Mouse (Mus musculus) limb, embryonic 14.5 days (tissue): Measurements from ENCODE around the gene Myzap. TPM values are rescaled to one million over a fixed set of nuclear protein-coding genes. Genes with fewer than 3 reads are reported as not detected.

Source experiments
- ATAC-seq: fragments of 200-750 bp; cut with Nextera tagmentation; 2 replicates; pipeline ENCODE4 v1.8.0; 2017; ENCODE audit warnings: low read depth, moderate number of reproducible peaks, moderate TSS enrichment; ENCODE audit not compliant: low FRiP score
- DNase-seq: peaks from one replicate; pipeline ENCODE4 v3.0.0-alpha.2; 2015; ENCODE audit warnings: low spot score
- H3K27ac ChIP-seq: fragments of 300-500 bp; sonication (generic); replicated peaks from 2 replicates; pipeline ENCODE4 v1.5.1; 2014; ENCODE audit warnings: low read depth, mild to moderate bottlenecking, low read length, moderate library complexity, mixed read lengths
- H3K27me3 ChIP-seq: fragments of 300-500 bp; sonication (generic); 2 replicates; pipeline ENCODE4 v1.6.1; 2014; ENCODE audit warnings: low read length, mixed read lengths; ENCODE audit not compliant: control insufficient read depth, insufficient read depth
- H3K36me3 ChIP-seq: fragments of 300-500 bp; sonication (generic); 2 replicates; pipeline ENCODE4 v1.6.1; 2014; ENCODE audit warnings: mild to moderate bottlenecking, low read length, moderate library complexity, mixed read lengths; ENCODE audit not compliant: control insufficient read depth, insufficient read depth
- H3K4me1 ChIP-seq: fragments of 300-500 bp; sonication (generic); 2 replicates; pipeline ENCODE4 v1.6.1; 2014; ENCODE audit warnings: antibody characterized with exemption, low read length, mixed read lengths; ENCODE audit not compliant: control insufficient read depth, insufficient read depth
- H3K4me2 ChIP-seq: fragments of 300-500 bp; sonication (generic); replicated peaks from 2 replicates; pipeline ENCODE4 v1.6.1; 2014; ENCODE audit warnings: low read depth, mild to moderate bottlenecking, low read length, moderate library complexity; ENCODE audit not compliant: severe bottlenecking
- H3K4me3 ChIP-seq: fragments of 300-500 bp; sonication (generic); replicated peaks from 2 replicates; pipeline ENCODE4 v1.5.1; 2014; ENCODE audit warnings: low read length
- H3K9ac ChIP-seq: fragments of 300-500 bp; sonication (generic); 2 replicates; pipeline ENCODE4 v1.6.1; 2014; ENCODE audit warnings: mild to moderate bottlenecking, low read depth, low read length, moderate library complexity; ENCODE audit not compliant: severe bottlenecking
- H3K9me3 ChIP-seq: fragments of 300-500 bp; sonication (generic); 2 replicates; pipeline ENCODE4 v1.6.1; 2016; ENCODE audit warnings: low read length; ENCODE audit not compliant: control insufficient read depth
- POLR2A ChIP-seq: fragments of 200-500 bp; IDR thresholded peaks from 2 replicates; pipeline ENCODE4 v1.8.0; 2012; ENCODE audit warnings: inconsistent platforms, mild to moderate bottlenecking, moderate library complexity, borderline replicate concordance; ENCODE audit not compliant: insufficient read depth, insufficient read length; ENCODE audit errors: extremely low read depth
- WGBS: fragments of 180-500 bp; shearing (Covaris S2); extraction: QIAGEN DNeasy Blood & Tissue Kit; methylation state at CpG from one replicate; pipeline ENCODE4 v1.1.7; 2014; 5-methylcytosine and 5-hydroxymethylcytosine counted together
- polyA plus RNA-seq, 2 experiments: library from polyadenylated mRNA; depleted of rRNA in 1 of 2; stranded (reverse) in 1 of 2; unstranded in 1 of 2; fragments of >200 nt; fragmentation: Nextera tagmentation in 1 of 2; extraction: Ambion mirVana in 1 of 2; gene quantifications; 2 replicates each; pipeline versions ENCODE4 v1.2.1 to v1.2.3; 2012 to 2014

The Myzap gene
- polyA plus RNA-seq, 2 experiments, result 16.1 to 33.1 TPM

DNA sequence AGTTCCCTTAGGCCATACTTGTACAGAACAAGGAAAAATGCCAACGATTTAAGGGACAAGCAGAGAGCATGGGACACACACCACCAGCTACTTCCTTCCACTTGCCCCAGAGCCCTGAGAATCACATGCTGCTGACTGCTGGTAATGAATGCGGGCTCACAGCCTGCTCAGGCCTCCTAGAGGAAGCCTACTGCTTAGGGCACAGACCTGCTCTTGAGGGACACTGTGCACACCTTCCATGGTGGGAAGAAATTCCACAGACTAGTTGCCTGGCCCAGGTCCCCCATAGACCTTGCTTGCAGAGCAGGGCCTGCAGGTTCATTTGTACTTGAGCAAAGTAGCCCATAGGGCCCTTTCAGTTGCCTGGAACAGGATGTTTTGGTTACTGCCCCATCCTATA lies 42.8 kb upstream of the Myzap start:
- no peak for TF ChIP-seq POLR2A
- no peaks in the 10 kb centered on the region for H3K9me3 ChIP-seq
- no peaks in the 10 kb centered on the region for H3K36me3 ChIP-seq
- DNase-seq (no peak), ATAC-seq (no peak)
- H3K4me2 ChIP-seq, result no peak overlapping the region
- no peaks in the 10 kb centered on the region for H3K27me3 ChIP-seq
- no peak overlapping the region for H3K9ac ChIP-seq
- no peak overlapping the region for H3K27ac ChIP-seq
- WGBS, result 67% methylated on average over 2 of the region's 2 CpGs
- no peak overlapping the region for H3K4me3 ChIP-seq
- H3K4me1 ChIP-seq, result no peaks in the 10 kb centered on the region

DNA sequence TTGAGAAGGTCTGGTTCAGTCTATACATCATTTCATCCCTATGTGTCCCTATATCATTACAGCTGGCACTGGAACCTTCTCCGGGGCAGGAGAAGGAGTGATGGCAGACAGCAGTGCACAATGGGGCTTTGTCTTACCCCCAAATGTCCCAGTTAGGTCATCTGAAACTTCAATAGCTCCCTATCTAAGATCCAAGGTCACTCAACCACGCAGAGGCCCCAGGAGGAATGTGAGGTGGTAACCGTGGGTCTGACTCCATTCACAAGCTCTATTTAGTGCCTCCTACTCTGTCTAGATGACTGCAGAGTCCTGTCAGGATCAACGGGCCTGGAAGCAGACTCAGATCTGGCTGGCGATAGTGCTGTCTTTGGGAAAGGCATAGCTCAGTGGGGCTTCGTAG lies 36.8 kb upstream of the Myzap start:
- peaks cover 4% of the 10 kb centered on the region; the same call in 1 of the 2 replicates for H3K36me3 ChIP-seq
- no peak overlapping the region for H3K9ac ChIP-seq
- WGBS, result 85% methylated on average over 6 of the region's 6 CpGs
- H3K27me3 ChIP-seq, result no peaks in the 10 kb centered on the region
- DNase-seq (no peak), ATAC-seq (no peak)
- H3K27ac ChIP-seq, result no peak overlapping the region
- no peaks in the 10 kb centered on the region for H3K9me3 ChIP-seq
- H3K4me1 ChIP-seq, result no peaks in the 10 kb centered on the region
- no peak overlapping the region for H3K4me2 ChIP-seq
- no peak overlapping the region for H3K4me3 ChIP-seq
- TF ChIP-seq POLR2A, result no peak

DNA sequence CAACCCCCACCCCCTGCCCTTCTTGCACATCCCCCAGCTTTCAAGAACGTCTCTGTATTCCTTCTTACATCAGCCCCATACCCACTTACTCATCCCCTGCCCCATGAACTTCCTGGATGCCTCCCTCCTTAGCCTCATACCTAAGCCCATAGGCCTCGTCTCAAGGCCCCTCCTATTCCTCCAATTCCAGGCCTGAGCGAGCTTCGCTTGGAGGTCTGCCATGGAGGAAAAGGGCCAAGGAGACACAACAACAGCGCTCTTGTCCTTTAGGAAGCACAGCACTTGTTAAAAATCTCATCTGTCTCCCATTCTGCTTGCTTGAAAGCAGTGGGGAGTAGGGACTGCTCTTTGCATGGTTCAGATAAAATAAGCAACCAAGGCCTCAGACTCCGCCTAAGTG lies 36.1 kb upstream of the Myzap start:
- no peak for ATAC-seq

DNA sequence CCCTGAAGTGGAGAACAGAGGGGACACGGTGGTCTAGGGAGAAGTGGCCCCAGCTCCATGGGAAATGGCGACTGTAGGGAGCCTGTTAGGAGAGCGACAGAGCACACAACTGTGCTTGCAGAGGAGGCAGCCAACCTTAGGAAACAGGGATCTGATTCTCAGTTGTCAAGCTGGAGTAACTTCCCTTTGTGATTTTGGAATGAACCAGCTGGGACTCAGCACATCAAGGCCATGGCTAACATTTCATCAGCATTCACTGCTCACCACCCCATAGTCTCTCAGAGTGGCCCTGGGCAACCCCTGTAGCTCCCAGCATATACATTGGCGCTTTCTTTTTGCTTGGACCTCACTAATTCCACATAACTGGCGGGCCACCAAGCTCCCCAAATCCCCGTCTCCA lies 33.8 kb upstream of the Myzap start:
- no peak overlapping the region for H3K4me3 ChIP-seq
- no peak for TF ChIP-seq POLR2A
- H3K9me3 ChIP-seq, result no peaks in the 10 kb centered on the region
- WGBS, result 80% methylated on average over 6 of the region's 6 CpGs
- no peak overlapping the region for H3K4me2 ChIP-seq
- H3K27ac ChIP-seq, result no peak overlapping the region
- H3K4me1 ChIP-seq, result no peaks in the 10 kb centered on the region
- DNase-seq (no peak), ATAC-seq (no peak)
- H3K36me3 ChIP-seq, result peaks cover 4% of the 10 kb centered on the region; the same call in 1 of the 2 replicates
- no peaks in the 10 kb centered on the region for H3K27me3 ChIP-seq
- no peak overlapping the region for H3K9ac ChIP-seq

More for the DNA sequence above, 36.1 kb upstream of the Myzap start:
- H3K27me3 ChIP-seq, result no peaks in the 10 kb centered on the region
- H3K4me2 ChIP-seq, result no peak overlapping the region
- TF ChIP-seq POLR2A, result no peak
- no peaks in the 10 kb centered on the region for H3K9me3 ChIP-seq
- H3K27ac ChIP-seq, result no peak overlapping the region
- WGBS, result 79% methylated on average over 6 of the region's 6 CpGs
- H3K9ac ChIP-seq, result no peak overlapping the region
- no peaks in the 10 kb centered on the region for H3K4me1 ChIP-seq
- no peak for DNase-seq
- H3K36me3 ChIP-seq, result peaks cover 4% of the 10 kb centered on the region; the same call in 1 of the 2 replicates
- no peak overlapping the region for H3K4me3 ChIP-seq

DNA sequence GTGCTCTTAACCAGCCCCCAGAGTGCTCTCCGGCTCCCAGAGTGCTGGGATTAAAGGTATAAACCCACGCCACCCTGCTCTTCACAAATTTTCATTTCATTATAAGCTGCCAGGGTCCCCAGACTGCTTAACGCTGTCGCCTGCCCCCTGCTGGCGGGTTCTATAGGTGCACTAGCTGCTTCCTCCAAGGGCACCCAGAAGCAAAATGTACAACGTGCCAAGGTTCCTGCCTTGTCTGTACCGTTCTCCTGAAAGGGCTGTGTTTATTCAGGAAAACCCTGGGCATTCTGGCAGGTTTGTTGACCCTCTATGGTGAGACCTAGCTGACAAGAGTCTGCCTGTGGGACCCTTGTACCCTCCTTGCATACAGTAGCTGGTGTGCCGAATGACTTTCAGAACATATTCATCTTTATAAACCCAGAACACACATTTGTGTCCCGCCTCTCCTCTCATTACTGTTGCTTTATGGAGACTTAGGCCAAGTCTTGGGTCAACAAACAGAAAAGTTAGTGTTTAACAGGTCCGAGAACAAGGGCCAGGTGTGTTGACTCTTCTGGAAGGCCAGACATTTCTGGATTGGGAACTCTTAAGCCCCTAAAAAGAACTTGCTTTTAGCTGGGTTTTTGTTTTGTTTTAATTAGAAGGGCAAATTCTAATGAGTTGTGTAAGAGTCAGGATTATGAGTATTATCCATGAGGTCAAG lies 32.8 kb upstream of the Myzap start:
- Histone ChIP-seq H3K4me2 (no peak overlapping the region), H3K36me3 (peaks cover 4% of the 10 kb centered on the region; the same call in 1 of the 2 replicates), H3K27me3 (no peaks in the 10 kb centered on the region), H3K9me3 (no peaks in the 10 kb centered on the region), H3K27ac (no peak overlapping the region), H3K4me1 (no peaks in the 10 kb centered on the region), H3K4me3 (no peak overlapping the region), H3K9ac (no peak overlapping the region)
- no peak for TF ChIP-seq POLR2A
- ATAC-seq (no peak), DNase-seq (peak; percentile 33)
- 43% methylated on average over 10 of the region's 10 CpGs for WGBS
